Mouse (Mus musculus): ENCODE results near the gene Fastkd2. TPM values are rescaled to one million over a fixed set of nuclear protein-coding genes. Genes with fewer than 3 reads are reported as not detected.

The Fastkd2 gene
- total and polyA plus RNA-seq, 3 experiments, result 6.7 to 36.1 (median 27.1) TPM

DNA sequence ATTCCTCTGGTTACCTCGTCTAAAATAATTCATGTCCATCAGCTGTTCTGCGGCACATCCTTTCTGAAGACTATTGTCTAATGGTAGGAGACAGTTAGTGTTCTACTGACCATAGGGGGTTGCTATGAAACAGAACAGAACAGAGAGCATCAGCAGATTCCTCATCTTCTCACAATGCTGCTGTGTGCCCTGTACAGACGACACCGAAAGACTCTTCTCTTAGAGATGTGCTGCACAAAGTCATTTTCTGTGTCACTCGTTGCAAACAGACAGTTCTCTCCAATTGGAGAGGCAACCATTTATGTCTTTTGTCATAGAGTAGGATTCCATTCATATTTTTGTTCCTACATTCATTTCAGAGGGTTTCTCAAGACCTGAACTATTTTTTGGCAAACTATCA, 38.8 kb downstream of the Fastkd2 start, which contains the start of gene 4933402D24Rik:
TSS of gene 4933402D24Rik (minus strand) at position 101 of the 400 bp plus-strand sequence.
- H3K79me2 ChIP-seq (replicated peaks; ENCODE audit: control insufficient read depth, insufficient read depth, low read length), result no peaks in the 10 kb centered on the region
- intact Hi-C loops (cut with DNase I), result loop anchor here (5.0 to 10.0 kb wide), 2 partner anchors 168 to 356 kb away; partner anchors contain the start of gene Klf7

DNA sequence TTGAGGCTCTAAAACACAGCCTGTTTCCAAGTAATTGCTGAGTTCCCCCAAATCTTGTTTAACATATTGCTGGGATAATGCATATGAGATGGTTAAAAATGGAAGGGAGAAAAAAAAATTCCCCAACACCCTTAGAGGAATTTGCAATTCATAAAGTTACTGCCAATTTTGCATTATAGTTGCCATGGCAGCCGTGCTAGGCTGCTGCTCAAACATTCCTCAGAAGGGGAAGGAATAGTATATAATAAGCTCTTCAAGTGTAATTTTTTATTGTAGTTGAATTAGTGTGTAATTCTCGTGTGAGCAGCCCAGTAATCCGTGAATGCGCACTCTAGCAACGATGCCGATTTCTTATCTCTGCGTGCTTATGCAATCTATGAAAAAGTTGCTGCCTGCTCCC, 39.9 kb downstream of the Fastkd2 start:
- Histone ChIP-seq H3K27me3 (ENCODE audit: control insufficient read depth, insufficient read depth, low read length) (no peaks in the 10 kb centered on the region), H3K36me3 (ENCODE audit: control insufficient read depth, insufficient read depth, low read length) (no peaks in the 10 kb centered on the region), H3K4me3 (no peak overlapping the region), H3K79me2 (replicated peaks; ENCODE audit: control insufficient read depth, insufficient read depth, low read length) (no peaks in the 10 kb centered on the region), H3K9ac (ENCODE audit: low read depth, low read length) (no peak overlapping the region), H3K27ac (no peak overlapping the region), H3K4me1 (ENCODE audit: control insufficient read depth, insufficient read depth, low read length) (no peaks in the 10 kb centered on the region)
- no peak for TF ChIP-seq EP300 (IDR thresholded peaks at IDR 0.05; ENCODE audit: insufficient read depth, low read depth, low read length)
- DNase-seq, result no peak
- 80% methylated on average over 7 of the region's 7 CpGs for WGBS
- intact Hi-C loops (cut with DNase I), result no loop called here

More for the DNA sequence above, 38.8 kb downstream of the Fastkd2 start, which contains the start of gene 4933402D24Rik:
- Histone ChIP-seq H3K4me1 (ENCODE audit: control insufficient read depth, insufficient read depth, low read length) (no peaks in the 10 kb centered on the region), H3K9ac (ENCODE audit: low read depth, low read length) (no peak within 1 kb of the TSS), H3K36me3 (ENCODE audit: control insufficient read depth, insufficient read depth, low read length) (no peaks in the 10 kb centered on the region), H3K4me3 (no peak within 1 kb of the TSS), H3K27ac (no peak within 1 kb of the TSS), H3K27me3 (ENCODE audit: control insufficient read depth, insufficient read depth, low read length) (no peaks in the 10 kb centered on the region)
- WGBS, result 69% methylated on average over 5 of the region's 5 CpGs
- TF ChIP-seq POLR2A (IDR thresholded peaks at IDR 0.05; ENCODE audit: insufficient read depth, low read depth, low read length), result no peak
- no peak for TF ChIP-seq EP300 (IDR thresholded peaks at IDR 0.05; ENCODE audit: insufficient read depth, low read depth, low read length)
- no peak for TF ChIP-seq CTCF (IDR thresholded peaks at IDR 0.05)
- no peak for DNase-seq

DNA sequence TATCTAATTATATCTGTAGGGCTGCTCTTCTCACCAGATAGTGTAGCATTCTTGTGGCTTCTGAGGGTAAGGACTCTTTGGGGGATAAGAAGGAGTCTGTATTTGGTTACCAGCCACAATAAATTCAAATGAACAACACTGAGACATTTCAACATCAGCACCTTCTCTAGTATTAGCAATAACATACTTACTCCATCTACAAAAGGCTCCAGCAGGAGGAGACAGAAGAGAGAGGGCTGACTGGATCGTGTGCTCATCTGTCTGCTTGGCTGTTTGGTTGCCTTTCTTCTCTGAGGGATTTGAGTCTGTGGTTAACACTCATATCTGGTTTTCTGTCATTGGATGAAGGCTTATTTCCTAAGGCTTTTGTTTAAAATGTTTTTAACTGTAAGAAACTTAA, 46.0 kb downstream of the Fastkd2 start:
- TF ChIP-seq EP300 (IDR thresholded peaks at IDR 0.05; ENCODE audit: insufficient read depth, low read depth, low read length), result no peak
- no peak for TF ChIP-seq POLR2A (IDR thresholded peaks at IDR 0.05; ENCODE audit: insufficient read depth, low read depth, low read length)
- no peak for TF ChIP-seq CTCF (IDR thresholded peaks at IDR 0.05)
- Histone ChIP-seq H3K4me1 (ENCODE audit: control insufficient read depth, insufficient read depth, low read length) (no peaks in the 10 kb centered on the region), H3K9ac (ENCODE audit: low read depth, low read length) (no peak overlapping the region), H3K79me2 (replicated peaks; ENCODE audit: control insufficient read depth, insufficient read depth, low read length) (no peaks in the 10 kb centered on the region), H3K27ac (no peak overlapping the region), H3K27me3 (ENCODE audit: control insufficient read depth, insufficient read depth, low read length) (no peaks in the 10 kb centered on the region), H3K4me3 (no peak overlapping the region), H3K36me3 (ENCODE audit: control insufficient read depth, insufficient read depth, low read length) (no peaks in the 10 kb centered on the region)
- 42% methylated on average over 1 of the region's 1 CpGs for WGBS
- DNase-seq, result no peak
- intact Hi-C loops (cut with DNase I), result no loop called here

DNA sequence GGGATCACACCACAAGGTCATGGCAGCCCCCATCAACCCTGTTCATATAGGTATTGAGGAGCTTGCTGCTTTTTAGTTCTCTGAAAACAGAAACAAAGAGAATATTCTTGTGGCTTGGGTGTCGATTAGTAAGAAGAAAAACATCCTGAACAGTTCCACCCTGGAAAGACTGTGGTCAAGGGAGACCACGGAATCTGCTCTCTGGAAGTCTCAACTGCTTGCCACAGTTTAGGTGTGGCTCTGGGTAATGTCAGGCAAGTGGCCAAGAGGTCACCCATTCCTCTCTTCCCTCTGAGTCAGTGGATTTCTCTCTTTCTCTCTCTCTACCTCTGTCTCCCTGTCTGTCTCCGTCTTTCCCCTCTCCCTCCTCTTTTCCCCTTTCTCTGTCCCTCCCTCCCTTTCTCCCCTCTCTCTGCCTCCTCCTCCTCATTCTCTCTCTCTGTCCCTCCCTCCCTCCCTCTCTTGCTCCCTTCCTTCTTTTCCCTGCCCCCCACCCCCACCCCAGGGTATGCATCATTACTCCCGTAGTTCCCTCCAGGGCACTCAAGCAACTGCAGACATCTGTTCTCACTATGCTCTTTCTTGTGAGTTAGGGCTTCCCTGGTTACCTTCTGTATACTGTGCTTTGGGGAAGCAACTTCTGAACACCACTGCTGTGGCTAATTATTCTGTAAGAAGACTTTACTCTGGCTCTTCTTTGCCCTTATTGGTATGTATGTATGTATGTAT, 46.7 kb downstream of the Fastkd2 start:
- TF ChIP-seq POLR2A (IDR thresholded peaks at IDR 0.05; ENCODE audit: insufficient read depth, low read depth, low read length), result no peak
- no peak for TF ChIP-seq CTCF (IDR thresholded peaks at IDR 0.05)
- TF ChIP-seq EP300 (IDR thresholded peaks at IDR 0.05; ENCODE audit: insufficient read depth, low read depth, low read length), result no peak
- Histone ChIP-seq H3K9ac (ENCODE audit: low read depth, low read length) (no peak overlapping the region), H3K4me1 (ENCODE audit: control insufficient read depth, insufficient read depth, low read length) (no peaks in the 10 kb centered on the region), H3K36me3 (ENCODE audit: control insufficient read depth, insufficient read depth, low read length) (no peaks in the 10 kb centered on the region), H3K79me2 (replicated peaks; ENCODE audit: control insufficient read depth, insufficient read depth, low read length) (no peaks in the 10 kb centered on the region), H3K4me3 (no peak overlapping the region), H3K27ac (no peak overlapping the region), H3K27me3 (ENCODE audit: control insufficient read depth, insufficient read depth, low read length) (no peaks in the 10 kb centered on the region)
- 40% methylated on average over 4 of the region's 4 CpGs for WGBS
- DNase-seq, result no peak
- intact Hi-C loops (cut with DNase I), result no loop called here

DNA sequence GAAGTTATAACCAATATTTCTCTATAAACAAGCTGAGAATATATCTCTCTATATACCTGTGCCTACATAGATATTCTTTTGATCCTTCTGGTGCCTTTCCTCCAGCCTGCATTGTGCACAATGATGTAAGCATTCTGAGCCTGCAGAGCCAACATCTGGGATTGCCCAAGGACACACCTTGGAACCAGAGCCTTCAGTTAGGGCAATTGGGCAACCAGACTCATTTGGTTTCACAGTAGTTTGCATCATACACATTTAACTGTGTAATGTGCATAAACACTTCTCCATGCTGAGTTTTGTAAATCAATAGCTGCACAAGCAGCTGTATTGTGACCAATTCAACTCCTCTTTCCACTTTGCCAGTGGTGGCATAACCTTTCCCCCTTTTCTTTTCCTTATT, 63.9 kb downstream of the Fastkd2 start:
- H3K79me2 ChIP-seq (replicated peaks; ENCODE audit: control insufficient read depth, insufficient read depth, low read length), result no peaks in the 10 kb centered on the region
- no peak for DNase-seq
- no peak for TF ChIP-seq EP300 (IDR thresholded peaks at IDR 0.05; ENCODE audit: insufficient read depth, low read depth, low read length)
- TF ChIP-seq POLR2A (IDR thresholded peaks at IDR 0.05; ENCODE audit: insufficient read depth, low read depth, low read length), result no peak
- TF ChIP-seq CTCF (IDR thresholded peaks at IDR 0.05), result no peak
- no peak overlapping the region for H3K9ac ChIP-seq (ENCODE audit: low read depth, low read length)
- H3K27me3 ChIP-seq (ENCODE audit: control insufficient read depth, insufficient read depth, low read length), result no peaks in the 10 kb centered on the region
- intact Hi-C loops (cut with DNase I), result no loop called here
- no peaks in the 10 kb centered on the region for H3K36me3 ChIP-seq (ENCODE audit: control insufficient read depth, insufficient read depth, low read length)
- no peak overlapping the region for H3K4me3 ChIP-seq
- no peaks in the 10 kb centered on the region for H3K4me1 ChIP-seq (ENCODE audit: control insufficient read depth, insufficient read depth, low read length)
- no peak overlapping the region for H3K27ac ChIP-seq

Other genes starting within 250 kb of the Fastkd2 start
- gene Gm39653, start 114.6 kb upstream of the Fastkd2 start, total RNA-seq (2021), result not detected
- gene Gm39653, start 114.6 kb upstream of the Fastkd2 start, polyA plus RNA-seq (2012; rRNA removed), result not detected in 2 replicates
- not detected for gene Dytn, start 43.7 kb upstream of the Fastkd2 start, total RNA-seq (2021)
- not detected in 2 replicates for gene Dytn, start 43.7 kb upstream of the Fastkd2 start, polyA plus RNA-seq (2012; rRNA removed)
- not detected for gene Mdh1b, start 296 bp upstream of the Fastkd2 start, total RNA-seq (2021)
- 0.33 TPM in 1 of 2 replicates, not detected in the other for gene Mdh1b, start 296 bp upstream of the Fastkd2 start, polyA plus RNA-seq (2012; rRNA removed)
- gene 4933402D24Rik, start 38.7 kb downstream of the Fastkd2 start, total RNA-seq (2021), result not detected
- not detected in 2 replicates for gene 4933402D24Rik, start 38.7 kb downstream of the Fastkd2 start, polyA plus RNA-seq (2012; rRNA removed)